Mouse (Mus musculus): ENCODE data around the gene Nhlh2. TPM values are rescaled to one million over a fixed set of nuclear protein-coding genes. Genes with fewer than 3 reads are reported as not detected.

Gene Nhlh2
- total RNA-seq (2022), result not detected

GRCm38 (mm10) chr3:102009926-102010381, at the start of gene Nhlh2:
Nhlh2 (plus strand) TSS chr3:102010076.
- DNase-seq (ENCODE audit: low spot score in 2 of 2), result no peak

- no peak for DNase-seq (ENCODE audit: low spot score in 2 of 2)
These were observed 48.6 kb upstream of the Nhlh2 start for GRCm38 (mm10) chr3:101961146-101961835.

GRCm38 (mm10) chr3:101963501-101963900, 46.4 kb upstream of the Nhlh2 start:
- no peak for DNase-seq (ENCODE audit: low spot score in 2 of 2)

GRCm38 (mm10) chr3:101964352-101964751, 45.5 kb upstream of the Nhlh2 start:
- DNase-seq (ENCODE audit: low spot score in 2 of 2), result no peak

GRCm38 (mm10) chr3:101966825-101967558, 42.9 kb upstream of the Nhlh2 start:
- no peak for DNase-seq (ENCODE audit: low spot score in 2 of 2)

- no peak for DNase-seq (ENCODE audit: low spot score in 2 of 2)
These were observed 34.5 kb upstream of the Nhlh2 start for GRCm38 (mm10) chr3:101975337-101975736.

- no peak for DNase-seq (ENCODE audit: low spot score in 2 of 2)
These were observed 31.4 kb upstream of the Nhlh2 start for GRCm38 (mm10) chr3:101978299-101978994.

- no peak for DNase-seq (ENCODE audit: low spot score in 2 of 2)
These were observed 26.0 kb upstream of the Nhlh2 start for GRCm38 (mm10) chr3:101983917-101984316.

- DNase-seq (ENCODE audit: low spot score in 2 of 2), result no peak
These were observed 24.2 kb upstream of the Nhlh2 start for GRCm38 (mm10) chr3:101985634-101986033.

GRCm38 (mm10) chr3:101990136-101990535, 19.7 kb upstream of the Nhlh2 start:
- DNase-seq (ENCODE audit: low spot score in 2 of 2), result no peak

GRCm38 (mm10) chr3:101990995-101991516, 18.8 kb upstream of the Nhlh2 start:
- no peak for DNase-seq (ENCODE audit: low spot score in 2 of 2)

- no peak for DNase-seq (ENCODE audit: low spot score in 2 of 2)
These were observed 12.0 kb upstream of the Nhlh2 start for GRCm38 (mm10) chr3:101997851-101998250.

GRCm38 (mm10) chr3:102010681-102011317, 923 bp downstream of the Nhlh2 start:
- DNase-seq (ENCODE audit: low spot score in 2 of 2), result no peak

GRCm38 (mm10) chr3:102011318-102012075, 1.6 kb downstream of the Nhlh2 start:
- DNase-seq (ENCODE audit: low spot score in 2 of 2), result no peak

- DNase-seq (ENCODE audit: low spot score in 2 of 2), result no peak
These were observed 2.3 kb downstream of the Nhlh2 start for GRCm38 (mm10) chr3:102012076-102012610.

GRCm38 (mm10) chr3:102012611-102013211, 2.8 kb downstream of the Nhlh2 start:
- DNase-seq (ENCODE audit: low spot score in 2 of 2), result no peak

GRCm38 (mm10) chr3:102020604-102021003, 10.7 kb downstream of the Nhlh2 start:
- DNase-seq (ENCODE audit: low spot score in 2 of 2), result no peak

- no peak for DNase-seq (ENCODE audit: low spot score in 2 of 2)
These were observed 12.8 kb downstream of the Nhlh2 start for GRCm38 (mm10) chr3:102022721-102023120.

- no peak for DNase-seq (ENCODE audit: low spot score in 2 of 2)
These were observed 13.5 kb downstream of the Nhlh2 start for GRCm38 (mm10) chr3:102023337-102023736.

GRCm38 (mm10) chr3:102023829-102024228, 14.0 kb downstream of the Nhlh2 start:
- DNase-seq (ENCODE audit: low spot score in 2 of 2), result no peak

Measured in gastrocnemius, adult 8-10 months (tissue).